Mouse (Mus musculus) hindbrain, embryonic 16.5 days (tissue): Measurements from ENCODE around the gene Kcnj6. TPM values are rescaled to one million over a fixed set of nuclear protein-coding genes. Genes with fewer than 3 reads are reported as not detected.

Experiments
- ATAC-seq: fragments of 200-750 bp; cut with Nextera tagmentation; 2 replicates; pipeline ENCODE4 v1.8.0; 2017; ENCODE audit warnings: moderate TSS enrichment, moderate library complexity
- H3K27ac ChIP-seq: fragments of 300-500 bp; sonication (generic); 2 replicates; pipeline ENCODE4 v1.5.1; 2014; ENCODE audit warnings: low read depth, mild to moderate bottlenecking, control low read depth, low read length, moderate library complexity
- H3K27me3 ChIP-seq: fragments of 300-500 bp; sonication (generic); replicated peaks from 2 replicates; pipeline ENCODE4 v1.6.1; 2014; ENCODE audit warnings: low read length; ENCODE audit not compliant: control insufficient read depth, insufficient read depth
- H3K36me3 ChIP-seq: fragments of 300-500 bp; sonication (generic); 2 replicates; pipeline ENCODE4 v1.6.1; 2014; ENCODE audit warnings: mild to moderate bottlenecking, low read length, moderate library complexity, mixed read lengths; ENCODE audit not compliant: control insufficient read depth, insufficient read depth
- H3K4me1 ChIP-seq: fragments of 300-500 bp; sonication (generic); 2 replicates; pipeline ENCODE4 v1.6.1; 2014; ENCODE audit warnings: low read depth, low read length; ENCODE audit not compliant: control insufficient read depth, insufficient read depth
- H3K4me2 ChIP-seq: fragments of 300-500 bp; sonication (generic); 2 replicates; pipeline ENCODE4 v1.6.1; 2014; ENCODE audit warnings: mild to moderate bottlenecking, low read length, control low read depth, moderate library complexity
- H3K4me3 ChIP-seq: fragments of 300-500 bp; sonication (generic); 2 replicates; pipeline ENCODE4 v1.5.1; 2014; ENCODE audit warnings: mild to moderate bottlenecking, low read length, control low read depth, moderate library complexity
- H3K9ac ChIP-seq: fragments of 300-500 bp; sonication (generic); 2 replicates; pipeline ENCODE4 v1.6.1; 2014; ENCODE audit warnings: low read depth, mild to moderate bottlenecking, control low read depth, low read length, moderate library complexity
- H3K9me3 ChIP-seq: fragments of 300-500 bp; sonication (generic); 2 replicates; pipeline ENCODE4 v1.6.1; 2014; ENCODE audit warnings: mild to moderate bottlenecking, low read length, moderate library complexity; ENCODE audit not compliant: control insufficient read depth
- WGBS: fragments of 180-500 bp; shearing (Covaris S2); extraction: QIAGEN DNeasy Blood & Tissue Kit; methylation state at CpG from one replicate; pipeline ENCODE4 v1.1.7; 2014; 5-methylcytosine and 5-hydroxymethylcytosine counted together
- microRNA-seq: library from miRNA; unstranded; fragments of <30 nt; microRNA quantifications from one replicate; pipeline ENCODE4, GENCODE M21; 2017
- polyA plus RNA-seq: library from polyadenylated mRNA; unstranded; fragments of >200 nt; fragmentation: Nextera tagmentation; extraction: Ambion mirVana; gene quantifications from 2 replicates; pipeline ENCODE4 v1.2.1, GENCODE M21; 2015

Gene Kcnj6
- polyA plus RNA-seq, 1 experiment from 2014 or later = 6.2 TPM

DNA sequence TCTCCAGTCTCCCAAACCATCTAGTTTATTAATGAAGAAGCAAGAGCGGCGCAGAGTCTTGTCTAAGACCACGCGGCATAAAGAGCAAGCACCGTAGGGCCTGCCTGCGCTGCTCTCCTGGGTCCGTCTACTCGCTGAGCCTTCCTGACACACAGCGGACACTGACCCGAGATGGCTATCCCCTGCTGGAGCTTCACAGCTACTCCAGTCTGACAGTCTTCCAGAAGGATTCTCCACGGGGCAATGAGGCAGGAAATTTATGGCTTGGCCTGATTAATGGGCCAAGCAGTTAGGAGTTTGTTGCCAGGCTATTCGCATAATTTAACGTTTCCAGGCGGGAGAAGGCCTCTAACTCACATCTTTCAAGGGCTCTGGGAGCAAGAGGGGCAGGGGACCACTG, 283.0 kb downstream of the Kcnj6 start:
- WGBS = 53% methylated on average over 14 of the region's 14 CpGs
- Histone ChIP-seq H3K36me3 (no peaks in the 10 kb centered on the region), H3K4me2 (no peak overlapping the region), H3K9me3 (no peaks in the 10 kb centered on the region), H3K27me3 (no peaks in the 10 kb centered on the region), H3K27ac (no peak overlapping the region), H3K4me1 (peaks cover 5% of the 10 kb centered on the region), H3K9ac (peak overlapping the region; percentile 19; the same call in 1 of the 2 replicates), H3K4me3 (no peak overlapping the region)
- ATAC-seq = 0 out of 2 replicates have a peak, but pooled peaks have one; percentile 7

DNA sequence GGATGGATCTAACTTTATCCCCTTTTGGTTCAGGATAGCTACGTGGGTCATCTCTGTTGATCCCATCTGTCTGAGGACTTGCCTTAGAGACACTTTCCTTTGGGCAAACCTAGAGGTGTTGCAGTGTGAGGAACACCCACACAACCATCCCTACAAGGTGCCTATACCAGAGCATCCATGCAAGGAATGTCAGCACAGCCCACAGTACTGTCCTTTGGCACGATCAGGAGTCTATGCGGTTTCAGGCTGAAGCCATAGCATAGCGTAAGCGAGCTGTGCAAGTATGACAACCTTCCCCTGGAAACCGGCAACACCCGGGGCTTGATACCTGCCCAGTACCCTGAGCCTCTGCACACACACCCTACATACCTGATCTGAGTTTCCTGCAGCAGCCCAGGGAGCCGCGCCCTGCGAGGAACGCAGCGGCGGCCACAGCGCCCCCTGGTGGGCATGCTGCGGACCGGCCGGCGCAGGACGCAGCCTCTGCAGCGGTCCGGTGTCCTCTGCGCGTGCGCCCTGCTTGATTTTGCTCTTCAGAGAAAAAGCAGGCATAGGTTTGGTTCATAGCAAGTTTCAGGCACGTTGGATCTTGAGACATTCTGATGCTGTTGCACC, 283.9 kb downstream of the Kcnj6 start:
- peak; percentile 94 for ATAC-seq

DNA sequence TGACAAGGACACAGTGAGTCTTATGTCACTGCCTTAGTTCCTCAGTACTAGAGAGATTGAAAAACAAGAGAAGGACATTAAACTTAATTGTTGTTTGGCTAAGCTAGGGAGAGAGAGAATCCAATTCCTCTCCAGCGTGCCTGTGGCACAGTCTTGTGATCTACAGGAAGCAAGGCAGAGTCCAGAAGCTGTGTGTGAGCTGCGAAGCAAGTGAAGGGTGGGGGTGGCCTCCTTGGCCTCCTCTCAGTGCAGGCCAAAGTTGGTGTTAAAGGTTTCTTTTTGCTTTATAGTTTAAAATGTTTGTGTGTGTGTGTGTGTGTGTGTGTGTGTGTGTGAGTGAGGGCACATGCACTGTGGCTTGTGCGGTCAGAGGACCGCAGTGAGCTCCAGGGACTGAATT, 295.5 kb downstream of the Kcnj6 start:
- no peak for ATAC-seq
- Histone ChIP-seq H3K27ac (no peak overlapping the region), H3K4me3 (no peak overlapping the region), H3K9me3 (no peaks in the 10 kb centered on the region), H3K36me3 (no peaks in the 10 kb centered on the region), H3K4me1 (no peaks in the 10 kb centered on the region), H3K27me3 (no peaks in the 10 kb centered on the region), H3K4me2 (no peak overlapping the region), H3K9ac (no peak overlapping the region)
- 89% methylated on average over 4 of the region's 4 CpGs for WGBS

More for the DNA sequence above, 283.9 kb downstream of the Kcnj6 start:
- Histone ChIP-seq H3K9ac (peak overlapping the region; percentile 63), H3K4me2 (peak overlapping the region; percentile 71), H3K9me3 (no peaks in the 10 kb centered on the region), H3K27me3 (no peaks in the 10 kb centered on the region), H3K4me3 (peak overlapping the region; percentile 46), H3K36me3 (no peaks in the 10 kb centered on the region), H3K27ac (peak overlapping the region; percentile 19; the same call in 1 of the 2 replicates), H3K4me1 (peaks cover 5% of the 10 kb centered on the region)
- WGBS = 9% methylated on average over 25 of the region's 25 CpGs

DNA sequence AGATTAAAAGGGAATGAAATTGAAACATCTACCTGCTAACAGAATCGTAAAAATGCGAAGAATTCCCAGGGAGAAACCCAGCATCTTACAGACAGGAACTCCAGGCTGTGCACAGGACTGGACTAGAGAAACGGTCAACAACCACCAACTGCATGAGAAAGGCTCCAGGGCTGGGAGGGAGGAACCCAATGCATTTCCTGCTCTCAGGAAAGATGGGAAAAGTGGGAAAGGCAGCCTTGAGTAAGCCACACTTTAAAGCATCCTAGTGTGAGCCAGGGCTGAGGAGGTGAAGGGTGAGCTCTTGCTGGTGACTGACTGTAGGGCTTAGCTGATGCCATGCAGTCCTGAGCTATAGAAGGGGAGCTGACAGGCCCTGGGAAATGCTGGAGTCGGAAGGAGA, 296.4 kb downstream of the Kcnj6 start:
- Histone ChIP-seq H3K9ac (no peak overlapping the region), H3K4me3 (no peak overlapping the region), H3K4me2 (no peak overlapping the region), H3K9me3 (no peaks in the 10 kb centered on the region), H3K4me1 (no peaks in the 10 kb centered on the region), H3K36me3 (no peaks in the 10 kb centered on the region), H3K27me3 (no peaks in the 10 kb centered on the region), H3K27ac (no peak overlapping the region)
- 83% methylated on average over 4 of the region's 4 CpGs for WGBS
- no peak for ATAC-seq

Small RNAs within 50 kb of the gene (microRNA-seq; reads per million reads assigned to microRNA genes)
- not detected for gene Gm22745
